10 mouse cellular contexts compared by ENCODE assay signal in the genomic region with DNA sequence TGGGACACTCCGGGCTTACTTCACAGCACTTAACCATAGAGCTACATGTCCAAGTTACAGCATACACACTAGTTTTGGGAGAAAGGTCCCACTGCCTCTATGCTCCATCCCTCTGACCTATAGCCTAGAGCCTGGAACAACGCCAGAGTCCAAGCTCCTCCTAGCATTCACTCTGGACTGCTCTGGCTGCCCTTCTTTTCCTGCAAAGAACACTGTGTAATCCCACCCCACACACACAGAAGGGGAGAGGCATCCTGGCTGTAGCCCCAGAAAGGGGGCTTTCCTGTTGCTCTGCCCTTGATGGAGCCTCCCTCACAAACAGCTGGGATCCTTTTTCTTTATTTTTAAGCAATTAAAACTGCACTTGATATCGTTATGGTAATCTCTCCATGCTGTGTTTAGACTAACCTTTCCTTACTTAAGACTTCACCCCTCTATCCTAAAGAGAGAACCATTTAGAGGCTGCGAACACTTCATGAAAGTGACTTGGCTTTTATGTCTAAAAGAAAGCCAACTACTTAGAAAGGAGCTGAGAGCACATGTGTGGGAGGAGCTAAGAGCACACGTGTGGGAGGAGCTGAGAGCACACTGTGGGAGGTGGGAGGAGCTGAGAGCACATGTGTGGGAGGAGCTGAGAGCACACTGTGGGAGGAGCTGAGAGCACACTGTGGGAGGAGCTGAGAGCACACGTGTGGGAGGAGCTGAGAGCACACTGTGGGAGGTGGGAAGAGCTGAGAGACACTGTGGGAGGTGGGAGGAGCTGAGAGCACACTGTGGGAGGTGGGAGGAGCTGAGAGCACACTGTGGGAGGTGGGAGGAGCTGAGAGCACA.
DNase-seq lines count a peak whose midpoint lies in the region; ATAC-seq and TF ChIP-seq lines count a peak whose summit lies in the region.
"Had no signal": no experiment of that assay in that cellular context is flagged by ENCODE, and none has a peak within 500 bp of the region (broad histone marks: within the 10 kb centered on the region; RNA-seq: fewer than 3 reads in every experiment).

No protein-coding gene starts in this region.

- H3K4me1 ChIP-seq in heart, embryonic 10.5 days = peaks cover 56% of the 10 kb centered on the region
- peaks cover 4% of the 10 kb centered on the region for H3K4me1 ChIP-seq in lung, postnatal 0 days (ENCODE audit: insufficient read depth, low read depth, low read length)
- peaks cover 35% of the 10 kb centered on the region for H3K4me1 ChIP-seq in stomach, embryonic 15.5 days

- H3K9me3 ChIP-seq in heart, embryonic 10.5 days = no peaks in the 10 kb centered on the region
- H3K9me3 ChIP-seq in lung, postnatal 0 days (ENCODE audit: low read length) = no peaks in the 10 kb centered on the region
- no peaks in the 10 kb centered on the region for H3K9me3 ChIP-seq in stomach, embryonic 15.5 days
- H3K9me3 ChIP-seq: embryonic facial prominence, embryonic 15.5 days had no signal

- TF ChIP-seq CTCF in lung, postnatal 0 days (IDR thresholded peaks at IDR 0.05) = no peak

- H3K27me3 ChIP-seq in heart, embryonic 10.5 days (ENCODE audit: insufficient read depth, poor library complexity, severe bottlenecking) = no peaks in the 10 kb centered on the region
- H3K27me3 ChIP-seq in lung, postnatal 0 days (replicated peaks; ENCODE audit: insufficient read depth, low read length) = no peaks in the 10 kb centered on the region
- H3K27me3 ChIP-seq in stomach, embryonic 15.5 days (replicated peaks) = no peaks in the 10 kb centered on the region
- H3K27me3 ChIP-seq: embryonic facial prominence, embryonic 15.5 days had no signal

- no peak for ATAC-seq in lung, postnatal 0 days
- ATAC-seq in stomach, embryonic 15.5 days (ENCODE audit: insufficient read depth, low FRiP score, low read depth) = peak; percentile 84
- no peak for ATAC-seq in megakaryocyte progenitor cell, adult 5-6 weeks (replicated peaks; ENCODE audit: poor library complexity)

- H3K9ac ChIP-seq in lung, postnatal 0 days (replicated peaks; ENCODE audit: low read depth) = no peak overlapping the region
- no peak overlapping the region for H3K9ac ChIP-seq in stomach, embryonic 15.5 days
- H3K9ac ChIP-seq: embryonic facial prominence, embryonic 15.5 days had no signal

- H3K4me3 ChIP-seq in heart, embryonic 10.5 days = no peak overlapping the region
- H3K4me3 ChIP-seq in lung, postnatal 0 days (ENCODE audit: low read depth, low read length) = no peak overlapping the region
- H3K4me3 ChIP-seq in stomach, embryonic 15.5 days (replicated peaks) = no peak overlapping the region
- H3K4me3 ChIP-seq: embryonic facial prominence, embryonic 15.5 days had no signal

- WGBS in heart, embryonic 10.5 days = 76% methylated on average over 6 of the region's 6 CpGs
- WGBS in lung, postnatal 0 days = 60% methylated on average over 6 of the region's 6 CpGs
- 54% methylated on average over 6 of the region's 6 CpGs for WGBS in stomach, embryonic 15.5 days

- peak overlapping the region; percentile 47; the same call in 1 of the 2 replicates for H3K27ac ChIP-seq in heart, embryonic 10.5 days
- no peak overlapping the region for H3K27ac ChIP-seq in lung, postnatal 0 days (ENCODE audit: low read length)
- H3K27ac ChIP-seq in stomach, embryonic 15.5 days = peak overlapping the region; percentile 73
- H3K27ac ChIP-seq: embryonic facial prominence, embryonic 15.5 days had no signal

- no peaks in the 10 kb centered on the region for H3K36me3 ChIP-seq in heart, embryonic 10.5 days
- no peaks in the 10 kb centered on the region for H3K36me3 ChIP-seq in lung, postnatal 0 days (ENCODE audit: insufficient read depth, low read length)
- H3K36me3 ChIP-seq in stomach, embryonic 15.5 days = no peaks in the 10 kb centered on the region
- H3K36me3 ChIP-seq: embryonic facial prominence, embryonic 15.5 days had no signal

- no peak for TF ChIP-seq EP300 in lung, postnatal 0 days (IDR thresholded peaks at IDR 0.05)

- no peak overlapping the region for H3K4me2 ChIP-seq in lung, postnatal 0 days (replicated peaks; ENCODE audit: low read depth, low read length)
- no peak overlapping the region for H3K4me2 ChIP-seq in stomach, embryonic 15.5 days
- H3K4me2 ChIP-seq: embryonic facial prominence, embryonic 15.5 days had no signal

- intact Hi-C loops in heart, postnatal 14 days (cut with DNase I) = loop anchor here (10.0 kb wide), 1 partner anchor 183 kb away; no protein-coding TSS in a partner anchor
- intact Hi-C loops in heart, postnatal 10 days (cut with DNase I) = no loop called here
- intact Hi-C loops in left cerebral cortex, postnatal 10 days (cut with DNase I) = no loop called here

- DNase-seq in heart, embryonic 10.5 days (ENCODE audit: low spot score) = no peak
- DNase-seq in heart, postnatal 14 days = no peak
- peak; percentile 17 for DNase-seq in lung, postnatal 0 days (ENCODE audit: low spot score)
- no peak for DNase-seq in lung, postnatal 4 days
- DNase-seq in heart, postnatal 10 days = peak; percentile 31 to 38
- no peak for DNase-seq in left cerebral cortex, postnatal 10 days (ENCODE audit: extremely low spot score in 1 of 2, low spot score in 2 of 2)
- DNase-seq: right cerebral cortex, postnatal 25 days had no signal

Comparison
In these comparisons a context has a peak if more than half of its experiments do, and no peak if none do; other contexts are left out.
1. DNase-seq: peak in lung, postnatal 0 days (single experiment) and heart, postnatal 10 days (2 of 2); none in heart, embryonic 10.5 days (single experiment), heart, postnatal 14 days (0 of 2), lung, postnatal 4 days (0 of 2) and left cerebral cortex, postnatal 10 days (0 of 2).